Mouse (Mus musculus) layer of hippocampus, adult 18-20 months (tissue): Measurements from ENCODE around the gene Gpc5. TPM values are rescaled to one million over a fixed set of nuclear protein-coding genes. Genes with fewer than 3 reads are reported as not detected.

Experiments used
- DNase-seq, 2 experiments: peaks; one replicate each; pipeline ENCODE4 v3.0.0; 2022; ENCODE audit warnings: low spot score in 2 of 2
- total RNA-seq, 2 experiments: library from RNA; stranded (reverse); gene quantifications; 2 replicates each; pipeline ENCODE4 v1.2.3; 2021

Gpc5 gene
- total RNA-seq, 2 experiments from 2014 or later: 35.6 to 36.1 TPM

DNA sequence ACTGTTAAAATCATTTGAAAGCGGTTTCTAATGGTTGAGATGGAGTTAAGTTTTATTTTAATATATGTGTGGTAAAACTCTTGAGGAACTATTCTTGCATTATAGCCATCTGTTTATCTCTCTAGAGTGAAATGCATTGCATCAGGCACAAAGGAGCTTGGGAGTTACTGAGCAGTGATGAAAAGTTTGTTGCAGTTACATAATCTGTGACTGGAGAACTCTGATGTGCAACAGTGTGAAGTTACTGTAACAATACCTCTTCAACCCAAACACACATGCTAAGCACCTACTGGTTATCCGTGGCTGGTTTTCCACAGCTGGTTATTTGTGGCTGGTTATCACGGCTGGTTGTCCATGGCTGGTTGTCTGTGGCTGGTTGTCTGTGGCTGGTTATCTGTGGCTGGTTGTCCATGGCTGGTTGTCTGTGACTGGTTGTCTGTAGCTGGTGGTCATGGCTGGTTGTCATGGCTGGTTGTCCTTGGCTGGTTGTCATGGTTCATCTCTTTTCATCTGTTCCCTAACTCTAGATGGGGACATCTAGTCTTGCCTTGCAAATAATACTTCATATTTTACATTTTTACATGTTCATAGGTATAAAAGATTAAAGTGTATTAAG, 273.4 kb downstream of the Gpc5 start:
- DNase-seq: no peak

DNA sequence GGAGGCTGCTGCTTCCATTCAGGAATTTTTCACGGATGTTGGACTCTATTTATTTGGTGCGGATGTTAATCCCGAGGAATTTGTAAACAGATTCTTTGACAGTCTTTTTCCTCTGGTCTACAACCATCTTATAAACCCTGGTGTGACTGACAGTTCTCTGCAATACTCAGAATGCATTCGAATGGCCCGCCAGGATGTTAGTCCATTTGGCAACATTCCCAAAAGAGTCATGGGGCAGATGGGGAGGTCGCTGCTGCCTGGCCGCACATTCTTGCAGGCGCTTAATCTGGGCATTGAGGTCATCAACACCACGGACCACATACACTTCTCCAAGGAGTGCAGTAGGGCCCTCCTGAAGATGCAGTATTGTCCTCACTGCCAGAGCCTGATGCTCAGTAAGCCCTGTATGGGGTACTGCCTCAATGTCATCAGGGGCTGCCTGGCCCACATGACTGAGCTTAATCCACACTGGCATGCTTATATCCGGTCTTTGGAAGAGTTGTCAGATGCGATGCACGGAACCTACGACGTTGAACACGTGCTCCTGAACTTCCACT, 277.7 kb downstream of the Gpc5 start:
- DNase-seq: no peak

DNA sequence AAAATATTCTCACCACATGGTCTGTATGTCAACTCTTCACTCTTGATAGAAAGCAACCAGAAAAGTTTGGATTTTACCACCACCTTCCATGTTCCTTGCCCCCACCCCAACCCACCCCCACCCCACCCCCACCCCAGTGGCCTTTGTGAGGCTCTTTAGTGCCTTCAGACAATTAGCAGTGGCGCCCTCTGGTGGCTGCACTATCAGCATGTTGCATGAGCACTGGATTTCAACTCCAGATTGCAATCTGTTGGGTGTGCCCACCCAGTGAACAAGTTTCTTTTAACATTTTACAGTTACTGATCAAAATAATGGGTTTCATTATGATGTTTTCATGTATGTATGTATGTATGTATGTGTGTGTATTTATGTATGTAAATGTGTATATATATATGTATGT, 279.1 kb downstream of the Gpc5 start:
- DNase-seq: peak in 1 of 2 experiments; percentile 37

DNA sequence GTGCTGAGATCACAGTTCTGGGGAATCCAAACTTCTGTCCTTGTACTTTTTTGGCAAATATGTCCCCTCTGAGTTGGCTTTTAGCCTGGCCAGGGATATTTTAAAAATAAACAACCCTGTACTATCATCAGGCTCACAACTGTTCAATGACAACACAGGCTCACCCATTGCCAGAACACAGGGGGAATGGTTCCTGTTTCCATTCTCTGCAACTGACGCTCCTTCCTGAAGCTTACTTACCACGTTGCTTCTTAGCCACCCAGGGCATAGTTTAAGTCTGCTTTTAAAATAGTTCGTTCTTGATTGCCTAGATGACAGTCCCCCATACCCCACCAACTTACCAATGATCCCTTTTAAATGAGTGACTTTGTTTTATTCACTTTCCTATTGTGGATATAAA, 299.8 kb downstream of the Gpc5 start:
- no peak for DNase-seq

DNA sequence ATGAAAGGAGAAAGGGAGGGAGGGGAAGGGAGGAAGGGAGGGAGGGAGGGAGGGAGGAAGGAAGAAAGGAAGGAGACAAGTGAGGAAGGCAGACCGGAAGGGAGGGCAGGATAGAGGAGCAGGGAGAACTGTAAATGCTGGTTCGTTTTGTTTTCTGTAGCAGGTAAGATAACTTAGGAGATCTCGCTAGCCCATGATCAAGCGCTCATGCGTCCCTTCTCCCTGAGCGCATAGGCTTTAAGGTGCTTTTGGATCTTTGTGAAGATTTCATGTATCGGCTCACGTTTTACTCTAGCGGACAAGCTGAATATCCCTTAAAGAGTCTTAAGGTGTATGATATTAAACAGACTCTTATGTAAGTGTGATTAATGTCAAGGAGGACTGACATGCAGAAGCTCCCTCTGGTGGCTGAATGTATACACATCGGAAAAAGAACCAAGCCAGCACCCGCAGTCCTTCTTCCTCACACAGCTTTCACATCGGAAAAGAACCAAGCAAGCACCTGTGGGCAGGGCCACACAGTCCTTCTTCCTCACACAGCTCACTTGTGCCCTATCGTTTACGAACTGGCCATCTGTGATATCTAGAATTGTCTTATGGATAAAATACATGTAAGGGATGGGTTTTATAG, 301.0 kb downstream of the Gpc5 start:
- DNase-seq: peak; percentile 43 to 78

DNA sequence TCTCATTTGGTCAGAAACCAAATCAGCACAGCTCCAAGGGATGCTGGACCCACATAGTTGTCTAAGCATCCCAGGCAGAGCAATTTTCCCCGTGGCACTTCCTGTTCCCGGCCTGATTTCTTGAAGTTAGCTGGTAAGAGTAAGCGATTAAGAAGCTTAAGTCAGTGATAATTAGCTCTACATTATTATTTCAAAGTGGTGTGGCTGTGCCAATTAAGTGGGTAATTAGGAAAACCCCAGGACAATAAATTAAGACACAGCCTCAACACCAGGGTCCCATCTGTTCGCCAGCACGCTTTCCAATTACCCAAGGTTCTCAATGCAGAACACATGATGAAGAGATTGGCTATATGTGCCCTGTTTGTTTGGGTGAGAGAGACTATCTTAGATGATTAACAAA, 314.6 kb downstream of the Gpc5 start:
- DNase-seq: no peak

DNA sequence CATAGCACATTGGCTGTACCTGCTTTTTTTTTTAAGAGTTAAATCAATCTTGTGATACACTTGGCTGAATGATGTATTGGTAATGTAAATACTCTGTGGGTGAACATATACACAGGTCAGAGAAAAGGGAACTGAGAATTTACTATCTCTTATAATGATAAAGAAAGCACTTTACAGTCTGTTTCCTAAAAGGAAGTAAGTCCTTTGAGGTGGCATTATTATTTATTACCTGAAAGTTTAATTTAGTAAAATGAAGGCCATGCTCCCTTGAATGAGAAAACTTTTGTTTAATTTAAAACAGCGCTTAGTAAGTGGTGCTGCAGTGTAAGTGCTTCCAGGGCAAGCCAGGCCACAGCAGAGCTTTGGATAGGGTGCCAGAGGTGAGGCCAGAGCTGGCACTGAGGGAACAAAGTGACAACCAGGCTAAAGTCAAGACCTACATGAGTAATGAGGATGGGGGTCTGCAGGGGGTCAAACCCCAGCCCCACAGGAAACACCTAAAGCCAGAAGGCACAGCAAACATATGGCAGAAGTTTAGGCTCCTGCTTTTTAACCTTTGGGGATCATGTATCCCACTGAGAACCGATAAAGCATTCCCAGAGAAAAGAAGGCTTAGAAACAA, 315.4 kb downstream of the Gpc5 start:
- no peak for DNase-seq

DNA sequence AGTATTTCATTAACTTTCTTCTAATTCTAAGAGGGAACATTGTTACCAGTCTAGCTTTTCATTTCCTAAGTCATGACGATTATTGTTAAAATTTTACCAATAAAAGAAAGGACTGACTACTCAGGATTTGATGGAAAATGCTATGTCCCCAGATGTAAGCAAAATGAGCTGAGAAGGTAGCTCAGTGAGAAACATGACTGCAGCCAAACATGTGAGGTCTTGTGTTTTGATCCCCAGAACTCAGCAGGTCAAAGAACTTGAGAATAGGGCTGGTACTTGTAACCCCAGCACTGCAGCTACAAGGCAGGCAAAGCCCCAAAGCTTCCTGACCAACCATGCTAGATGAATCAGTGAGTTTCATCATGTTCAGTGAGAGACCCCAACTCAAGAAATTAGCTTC, 318.9 kb downstream of the Gpc5 start:
- no peak for DNase-seq

DNA sequence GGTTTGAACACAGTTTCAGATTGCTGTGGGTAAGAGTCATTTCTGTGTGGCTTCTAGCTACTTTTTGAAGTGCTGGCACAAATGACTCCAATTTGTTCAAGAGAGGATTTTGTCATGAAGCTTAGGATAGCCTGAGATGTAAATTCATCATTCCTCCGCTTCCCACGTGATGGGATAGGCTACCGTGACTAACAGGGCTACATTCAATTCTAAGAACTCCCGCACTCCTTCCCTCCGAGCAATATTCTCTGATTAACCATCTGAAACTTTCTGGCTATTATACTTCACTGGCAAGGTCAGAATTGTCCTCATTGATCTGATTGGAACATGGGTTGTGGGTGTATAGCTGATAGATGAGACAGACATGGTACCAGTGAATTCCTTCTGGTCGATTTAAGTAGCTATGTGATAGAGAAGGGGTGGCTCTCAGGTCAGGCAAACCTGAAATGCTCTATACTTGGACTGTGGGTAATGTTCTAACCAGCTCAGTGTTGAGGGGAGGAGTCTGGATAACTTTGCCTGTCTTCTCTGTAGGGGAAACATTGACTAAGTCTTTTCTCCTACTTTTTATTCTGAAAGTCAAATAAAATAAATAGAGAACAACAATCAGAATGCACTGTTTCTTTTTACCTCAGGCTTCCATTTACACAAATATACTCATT, 319.6 kb downstream of the Gpc5 start:
- no peak for DNase-seq

DNA sequence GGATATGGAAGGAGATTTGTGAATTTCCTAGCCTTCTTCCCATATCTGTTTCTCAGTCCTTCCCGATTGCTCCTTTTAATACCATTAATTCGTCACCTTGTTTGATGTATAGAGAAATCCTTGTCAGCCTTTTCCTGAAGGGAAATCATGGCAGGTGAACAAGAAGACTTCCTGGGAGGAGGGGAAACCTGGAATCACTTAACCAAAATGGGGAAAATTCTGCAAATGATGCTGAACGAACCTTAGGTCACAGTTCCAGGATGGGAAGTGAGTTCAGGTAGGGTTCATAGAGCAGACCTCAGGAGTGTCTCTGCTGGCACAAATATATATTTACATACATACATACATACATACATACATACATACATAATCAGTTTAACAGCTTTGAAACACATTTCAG, 320.8 kb downstream of the Gpc5 start:
- no peak for DNase-seq

DNA sequence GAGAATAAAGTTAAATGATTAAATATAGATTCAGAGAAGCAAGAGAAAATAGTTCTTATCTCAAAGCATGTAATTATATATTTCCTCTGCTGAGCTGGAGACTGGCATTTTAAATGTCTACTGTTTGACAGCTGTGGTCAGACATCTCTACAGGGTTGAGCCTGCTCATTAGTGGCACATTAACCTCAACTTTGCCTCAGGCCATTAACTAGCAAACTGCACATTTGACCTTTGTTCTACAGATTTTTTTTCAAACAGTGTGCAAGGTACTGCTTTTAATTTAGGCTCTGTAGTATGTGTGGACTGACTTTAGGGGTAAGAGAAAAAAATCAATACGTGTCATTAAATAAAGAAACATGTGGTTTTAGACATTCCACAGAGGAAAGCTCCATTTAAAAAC, 321.4 kb downstream of the Gpc5 start:
- no peak for DNase-seq

DNA sequence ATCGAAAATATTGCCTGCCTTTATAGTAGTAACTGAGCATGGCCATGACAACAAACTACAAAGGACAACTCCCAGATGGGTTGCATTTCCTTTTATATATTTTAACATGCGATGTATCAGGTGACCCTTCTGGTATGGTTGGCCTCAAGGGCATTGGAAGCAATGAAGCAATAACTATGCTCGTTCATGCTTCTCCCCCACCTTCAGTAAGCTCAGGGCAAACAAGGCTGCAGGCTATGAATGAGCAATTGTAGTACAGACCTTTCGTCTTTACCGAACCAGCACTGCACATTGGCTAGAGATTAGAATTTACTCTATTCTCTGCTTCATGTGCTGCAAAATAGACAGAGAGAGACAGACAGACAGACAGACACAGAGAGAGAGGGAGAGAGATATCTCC, 322.5 kb downstream of the Gpc5 start:
- DNase-seq: no peak

DNA sequence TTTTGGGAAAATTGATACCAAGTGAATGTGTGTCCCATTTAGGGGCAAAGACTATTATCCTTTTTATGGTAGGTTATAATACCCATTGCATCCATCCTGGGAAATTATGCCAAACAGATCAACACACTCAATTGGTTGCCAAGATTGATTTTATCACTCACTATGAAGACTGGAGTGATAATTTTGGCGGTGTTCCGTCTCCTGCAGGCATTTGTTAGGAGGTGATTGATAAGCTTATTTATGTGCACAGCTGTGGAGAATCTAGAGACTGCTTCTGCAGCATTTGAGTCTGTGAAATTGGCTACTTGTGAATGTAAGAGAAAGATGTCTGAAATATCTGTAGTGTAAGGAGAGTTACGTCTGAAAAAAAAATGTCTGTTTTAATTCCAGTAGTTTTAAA, 340.0 kb downstream of the Gpc5 start:
- no peak for DNase-seq

DNA sequence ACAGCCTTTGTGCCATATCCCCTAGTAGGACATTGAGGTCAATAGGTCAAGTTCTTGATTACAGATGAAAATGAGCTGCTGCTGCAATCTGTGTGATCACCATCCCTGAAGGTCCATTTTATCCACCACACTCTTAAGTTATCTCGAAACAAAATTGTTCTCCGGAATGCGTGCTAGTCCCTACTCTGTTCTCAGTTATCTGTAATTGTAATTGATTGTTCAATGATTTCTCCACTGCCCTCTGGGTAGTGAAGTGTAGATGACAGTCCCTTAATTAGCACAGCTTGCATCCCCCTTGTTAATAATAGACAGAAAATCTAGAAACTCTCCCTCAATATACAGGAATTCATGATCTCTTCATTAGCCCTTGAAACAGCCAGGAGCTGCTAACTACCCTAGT, 340.4 kb downstream of the Gpc5 start:
- no peak for DNase-seq

DNA sequence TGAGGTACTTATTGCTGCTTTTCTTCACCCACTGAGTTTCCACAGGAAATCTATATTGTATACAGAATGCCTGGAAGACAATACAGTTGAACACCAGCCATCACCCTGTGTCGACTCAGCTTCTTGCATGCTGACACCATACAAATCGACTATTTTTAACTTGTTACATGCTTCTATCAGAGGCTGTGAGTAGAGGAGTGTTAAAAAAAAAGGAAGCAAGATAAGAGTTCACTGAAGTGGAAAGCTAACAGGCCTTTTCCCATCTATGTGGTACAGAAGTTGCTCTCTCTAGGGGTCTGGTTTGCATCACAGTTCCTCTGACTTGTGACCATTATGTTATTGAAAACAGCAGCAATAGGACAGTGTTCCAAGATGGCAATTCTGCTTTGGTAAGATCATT, 344.6 kb downstream of the Gpc5 start:
- no peak for DNase-seq

DNA sequence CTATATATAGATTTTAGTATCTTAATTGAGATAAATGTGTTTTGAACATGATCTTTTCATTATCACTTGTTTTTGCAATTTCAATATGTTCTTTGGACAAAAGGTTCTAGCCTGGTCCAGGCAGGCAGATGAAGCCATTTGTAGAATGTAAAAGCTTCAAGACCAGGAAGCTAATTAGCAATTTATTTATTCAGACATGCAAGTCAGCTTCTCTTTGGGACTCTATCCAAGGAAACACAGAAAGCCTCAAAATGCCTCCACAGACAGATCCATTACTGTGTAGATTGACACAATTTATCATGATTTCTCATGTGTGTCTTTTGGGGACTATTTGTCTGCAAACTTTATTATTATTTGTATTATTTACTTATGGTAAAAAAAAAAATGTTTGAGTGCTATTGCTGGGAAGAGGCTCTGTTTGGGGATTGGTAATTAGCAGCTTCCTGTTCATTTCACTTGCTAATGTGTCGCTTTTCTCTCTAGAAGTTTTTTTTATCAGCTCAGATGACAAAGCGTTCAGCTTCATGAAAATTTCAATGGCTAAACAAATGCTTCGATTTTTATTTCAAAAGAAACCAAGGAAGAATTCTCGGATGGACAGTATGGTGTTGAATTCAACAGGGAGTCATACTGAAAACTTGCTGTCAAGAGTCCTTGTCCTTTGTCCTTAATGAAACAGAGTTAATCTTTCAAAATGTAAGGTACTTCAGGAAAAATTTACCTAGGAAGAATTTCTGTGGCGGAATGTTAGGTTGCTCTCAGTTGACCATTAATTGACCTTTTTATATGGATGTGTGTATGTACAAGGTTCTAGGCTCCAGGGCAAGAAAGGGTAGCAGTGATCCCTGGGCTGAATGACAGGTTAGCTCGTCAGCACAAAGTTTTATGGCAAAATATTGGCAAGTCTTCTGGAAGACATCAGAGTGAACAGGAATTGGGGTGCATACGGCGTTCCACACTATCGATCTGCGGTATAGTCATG, 353.1 kb downstream of the Gpc5 start:
- peak in 1 of 2 experiments; percentile 23 for DNase-seq

DNA sequence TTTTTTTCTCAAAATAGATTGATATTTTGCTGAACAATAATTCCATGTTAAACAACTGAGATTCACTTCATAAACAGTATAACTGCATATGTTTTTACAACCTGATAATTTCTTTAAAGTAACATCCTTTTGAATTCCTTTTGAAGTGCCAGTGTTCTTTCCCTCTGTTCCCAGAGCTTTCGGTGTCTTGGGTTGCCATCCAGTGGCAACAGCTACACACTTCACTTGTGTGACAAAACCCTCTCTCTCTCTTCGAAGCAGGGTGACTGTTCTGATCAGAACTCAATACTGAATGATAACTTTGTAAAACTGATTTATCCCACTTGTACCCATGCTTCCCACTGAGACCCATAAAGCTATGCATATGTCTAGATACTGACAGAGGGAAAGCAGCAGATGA, 358.9 kb downstream of the Gpc5 start:
- peak in 1 of 2 experiments; percentile 11 for DNase-seq

DNA sequence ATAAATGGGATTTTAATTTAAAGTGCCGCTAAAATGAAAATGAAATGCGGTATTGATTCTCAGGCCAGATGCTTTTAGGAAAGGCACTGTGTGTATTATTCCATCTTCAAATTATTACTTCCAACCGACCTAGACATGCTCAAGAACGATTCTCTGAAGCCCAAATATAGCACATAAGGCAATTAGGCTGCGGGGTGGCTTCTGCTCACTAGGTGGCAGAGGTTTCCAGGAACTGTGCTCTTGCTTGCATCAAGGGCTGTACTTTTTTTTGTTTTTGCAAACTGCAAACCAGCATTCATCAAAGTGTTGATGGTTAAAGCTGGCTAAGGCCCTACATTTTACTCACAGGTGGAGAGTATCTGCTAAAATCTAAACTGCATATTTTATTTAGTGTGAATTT, 375.9 kb downstream of the Gpc5 start:
- peak in 1 of 2 experiments; percentile 30 for DNase-seq

DNA sequence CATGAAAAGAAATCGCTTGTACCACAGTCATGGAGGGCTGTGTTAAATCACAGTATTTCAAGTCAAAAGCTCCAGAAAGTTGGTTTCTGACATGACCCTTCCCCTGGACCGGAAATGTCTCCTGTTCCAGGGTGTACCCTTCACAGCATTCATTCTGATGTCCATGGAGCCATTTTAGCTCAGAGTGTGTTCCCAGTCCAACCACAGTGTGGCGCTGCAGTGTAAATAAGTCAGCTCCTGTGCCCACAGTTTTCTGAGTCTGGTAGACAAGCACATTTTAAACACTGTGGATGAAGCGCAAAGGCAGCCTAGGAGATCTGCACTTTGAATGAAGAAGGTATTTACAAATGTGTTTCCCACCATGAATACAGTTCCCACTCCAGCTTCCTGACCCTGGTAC, 383.2 kb downstream of the Gpc5 start:
- DNase-seq: peak; percentile 3 to 67

DNA sequence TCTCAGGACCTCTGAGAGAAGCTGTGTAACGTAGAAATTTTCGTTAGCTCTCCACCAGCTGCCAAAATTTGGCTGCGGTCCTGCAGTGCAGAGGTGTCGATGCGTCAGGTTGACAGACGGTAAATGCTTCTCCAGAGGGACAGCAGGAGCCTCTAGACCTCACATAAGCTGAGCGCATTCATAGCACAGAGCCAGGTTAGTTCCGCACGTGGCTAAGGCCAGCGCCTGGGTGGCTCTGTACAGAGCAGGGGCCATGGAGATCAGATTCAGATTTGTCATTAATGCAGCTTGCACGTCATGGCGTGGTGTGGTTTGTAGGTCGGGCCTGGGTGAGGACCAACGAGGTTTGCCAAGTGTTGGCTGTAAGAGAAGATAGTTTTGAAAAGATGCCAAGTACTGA, 385.3 kb downstream of the Gpc5 start:
- no peak for DNase-seq

DNA sequence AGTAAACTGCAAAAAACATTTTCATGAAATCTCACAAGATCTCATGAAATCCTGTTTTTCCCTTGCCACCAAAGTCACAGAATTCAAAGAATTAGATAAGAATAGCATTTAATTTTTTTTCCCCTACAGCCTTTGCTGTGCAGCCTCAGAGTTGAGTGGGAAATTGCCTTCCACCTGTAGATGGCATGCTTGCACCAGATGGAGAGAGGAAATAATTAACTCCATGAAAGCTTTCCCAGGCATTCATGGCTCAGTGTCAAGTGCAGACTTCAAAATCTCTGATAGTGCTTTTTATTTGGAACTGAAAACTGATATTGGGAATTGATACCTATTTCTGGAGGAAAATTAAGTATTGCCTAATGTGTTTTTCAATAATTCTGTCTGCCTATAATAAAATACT, 393.1 kb downstream of the Gpc5 start:
- peak in 1 of 2 experiments; percentile 54 for DNase-seq
